Mouse (Mus musculus) layer of hippocampus, adult 9-10 months (tissue): ENCODE data around the gene Palm2.

Experiments
- DNase-seq: peaks from one replicate; pipeline ENCODE4 v3.0.0; 2022; ENCODE audit warnings: low spot score

Palm2 gene

DNA sequence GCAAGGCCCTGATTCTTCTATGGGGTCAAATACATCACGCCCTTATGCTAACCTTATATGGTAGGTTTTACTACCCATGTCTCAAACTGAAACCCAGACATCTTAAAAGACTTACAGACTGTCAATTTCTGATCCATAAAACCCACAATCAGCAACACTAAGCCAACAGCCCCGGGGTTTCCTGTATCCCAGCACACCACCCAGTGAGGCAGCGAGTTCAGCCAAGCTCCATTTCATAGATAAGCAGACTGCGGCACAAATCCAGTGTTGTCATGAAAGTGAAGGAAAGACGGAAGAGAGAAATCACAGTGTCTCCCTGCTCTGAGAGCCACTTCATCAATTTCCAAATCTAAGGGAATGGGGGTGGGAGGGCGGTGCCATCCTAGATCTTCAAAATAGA, 184.7 kb downstream of the Palm2 start:
- no peak for DNase-seq

DNA sequence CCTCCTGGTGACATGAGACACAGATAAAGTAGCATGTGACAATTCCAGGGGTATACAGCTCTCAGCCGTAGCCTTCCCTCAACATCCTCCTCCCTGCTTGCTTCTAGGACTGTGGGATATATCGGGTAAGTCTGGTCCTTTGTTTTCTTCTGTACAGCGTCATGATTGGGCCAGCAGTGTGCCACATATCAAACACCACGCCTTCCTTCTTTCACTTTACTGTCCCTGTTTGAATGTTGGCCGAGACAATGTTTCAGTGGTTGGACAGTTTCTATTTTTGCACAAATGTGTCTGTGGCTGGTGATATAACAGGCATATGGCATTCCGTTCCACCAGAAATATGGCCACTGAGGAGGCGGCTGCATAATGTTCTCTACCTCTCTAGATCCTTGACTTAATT, 188.8 kb downstream of the Palm2 start:
- DNase-seq, result no peak

GRCm38 (mm10) chr4:57624819-57625218, 190.8 kb downstream of the Palm2 start:
- no peak for DNase-seq

GRCm38 (mm10) chr4:57625306-57625705, 191.3 kb downstream of the Palm2 start:
- no peak for DNase-seq

GRCm38 (mm10) chr4:57625756-57626155, 191.7 kb downstream of the Palm2 start:
- no peak for DNase-seq

DNA sequence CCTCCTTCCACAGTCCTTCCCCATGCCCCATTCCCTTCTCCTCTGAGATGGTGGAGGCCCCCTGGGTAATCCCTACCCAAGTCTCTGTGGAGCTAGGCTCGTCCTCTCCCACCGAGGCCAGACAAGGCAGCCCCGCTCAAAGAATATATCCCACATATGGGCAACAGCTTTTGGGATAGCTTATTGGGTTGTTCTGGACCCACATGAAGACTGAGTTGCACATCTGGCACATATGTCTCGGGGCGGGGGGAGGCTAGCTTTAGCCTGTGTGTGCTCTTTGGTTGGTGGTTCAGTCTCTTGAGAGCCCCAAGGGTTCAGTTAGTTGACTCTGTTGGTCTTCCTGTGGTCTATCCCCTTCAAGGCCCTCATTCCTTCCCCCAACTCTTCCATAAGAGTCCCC, 192.9 kb downstream of the Palm2 start:
- DNase-seq, result no peak

GRCm38 (mm10) chr4:57632386-57632785, 198.3 kb downstream of the Palm2 start:
- DNase-seq, result no peak

DNA sequence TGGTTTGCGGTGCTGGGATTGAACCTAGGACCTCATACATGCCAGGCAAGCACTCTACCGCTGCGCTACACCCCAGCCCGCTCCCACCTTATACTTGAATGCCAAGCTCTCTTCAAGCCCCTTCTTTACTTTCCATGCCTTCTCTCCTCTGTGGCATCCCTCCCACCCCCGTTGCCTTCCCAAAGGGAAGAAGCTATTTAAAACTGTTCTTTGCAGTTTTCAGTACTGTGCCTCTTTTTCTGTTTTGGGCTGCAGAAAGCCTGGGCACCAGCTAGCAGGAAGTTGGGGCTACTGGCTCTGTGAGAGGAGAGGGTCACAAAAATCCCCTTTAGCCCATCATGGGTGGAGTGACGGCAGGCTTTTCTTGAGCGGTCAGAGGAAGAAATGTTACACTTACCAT, 199.0 kb downstream of the Palm2 start:
- no peak for DNase-seq

DNA sequence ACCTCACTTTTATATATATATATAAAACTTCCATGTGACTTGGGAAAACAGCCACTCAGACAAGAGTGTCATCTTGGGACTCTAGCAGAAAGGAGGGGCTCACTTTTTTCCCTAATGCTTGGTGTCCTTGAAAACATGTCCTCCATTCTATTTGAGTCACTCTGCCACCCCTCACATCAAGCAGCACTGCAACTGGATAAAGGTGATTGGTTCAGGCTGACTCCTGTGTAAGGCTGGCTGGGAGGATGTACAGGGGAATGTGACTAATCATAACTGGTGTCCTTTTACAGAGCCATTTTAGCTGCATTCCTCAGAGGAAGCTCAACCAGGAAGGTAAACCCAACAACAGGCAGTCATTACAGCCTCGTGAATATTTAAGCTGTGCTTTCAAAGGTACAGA, 200.9 kb downstream of the Palm2 start:
- DNase-seq, result no peak

- no peak for DNase-seq
These were observed 202.9 kb downstream of the Palm2 start for GRCm38 (mm10) chr4:57636782-57637482.

- no peak for DNase-seq
These were observed 203.8 kb downstream of the Palm2 start for GRCm38 (mm10) chr4:57637636-57638386.

DNA sequence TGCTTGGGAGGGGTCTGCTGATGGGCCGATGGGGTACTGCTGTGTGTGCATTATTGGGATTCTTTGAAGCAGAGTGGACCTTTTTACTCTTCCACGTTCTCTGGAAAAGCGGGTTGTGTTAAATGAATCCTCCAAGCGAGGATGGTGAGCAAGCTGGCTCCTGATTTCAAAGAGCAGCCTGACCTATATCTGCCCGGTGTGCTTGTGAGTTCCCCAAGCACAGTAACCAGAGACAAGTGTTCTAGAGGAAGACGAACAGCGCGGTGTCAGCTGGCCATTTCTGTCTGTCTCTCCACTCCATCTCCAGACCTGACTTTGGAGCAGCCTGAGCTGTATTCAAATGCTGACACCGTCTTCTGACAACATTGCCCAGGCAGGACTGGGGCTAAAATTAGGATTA, 204.9 kb downstream of the Palm2 start:
- DNase-seq, result no peak

- no peak for DNase-seq
These were observed 206.2 kb downstream of the Palm2 start for GRCm38 (mm10) chr4:57640222-57640621.

DNA sequence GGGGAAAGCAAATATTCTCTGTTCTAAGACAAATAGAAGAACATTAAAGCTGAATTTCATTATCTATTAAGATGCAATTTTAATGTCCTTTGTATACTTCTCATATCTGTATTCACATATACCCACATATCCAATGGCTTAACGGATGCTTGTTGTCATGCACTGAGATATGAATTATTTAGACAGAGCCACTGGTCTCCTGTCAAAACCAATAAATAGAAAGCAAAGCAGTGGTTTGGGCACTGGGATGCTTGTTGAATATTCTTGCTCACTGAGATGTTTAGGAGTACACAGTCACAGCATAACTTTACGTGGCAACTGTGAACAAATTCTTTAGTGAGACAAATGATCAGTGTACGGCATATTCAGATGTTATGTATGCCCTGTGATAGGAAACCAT, 206.9 kb downstream of the Palm2 start:
- no peak for DNase-seq

GRCm38 (mm10) chr4:57650994-57651393, 216.9 kb downstream of the Palm2 start:
- no peak for DNase-seq

DNA sequence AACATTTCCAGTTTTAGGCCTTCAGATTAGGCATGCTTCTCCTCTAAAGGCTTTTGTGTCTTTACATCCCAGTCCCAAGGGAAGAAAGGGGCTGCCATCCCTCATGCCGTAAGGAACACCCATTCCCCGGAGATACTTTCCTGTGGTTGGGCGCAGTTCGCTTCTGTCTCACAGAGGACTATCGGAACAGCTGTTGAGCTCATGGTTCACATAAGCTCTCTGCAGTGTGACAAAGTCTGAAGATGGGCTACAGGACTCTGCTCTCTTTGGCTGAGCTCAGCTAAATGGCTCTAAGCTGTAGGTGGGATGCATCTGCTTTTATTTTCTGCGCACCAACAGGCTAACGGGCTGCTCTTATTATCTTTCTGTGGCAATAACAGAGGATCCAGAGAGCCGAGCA, 217.5 kb downstream of the Palm2 start:
- no peak for DNase-seq

DNA sequence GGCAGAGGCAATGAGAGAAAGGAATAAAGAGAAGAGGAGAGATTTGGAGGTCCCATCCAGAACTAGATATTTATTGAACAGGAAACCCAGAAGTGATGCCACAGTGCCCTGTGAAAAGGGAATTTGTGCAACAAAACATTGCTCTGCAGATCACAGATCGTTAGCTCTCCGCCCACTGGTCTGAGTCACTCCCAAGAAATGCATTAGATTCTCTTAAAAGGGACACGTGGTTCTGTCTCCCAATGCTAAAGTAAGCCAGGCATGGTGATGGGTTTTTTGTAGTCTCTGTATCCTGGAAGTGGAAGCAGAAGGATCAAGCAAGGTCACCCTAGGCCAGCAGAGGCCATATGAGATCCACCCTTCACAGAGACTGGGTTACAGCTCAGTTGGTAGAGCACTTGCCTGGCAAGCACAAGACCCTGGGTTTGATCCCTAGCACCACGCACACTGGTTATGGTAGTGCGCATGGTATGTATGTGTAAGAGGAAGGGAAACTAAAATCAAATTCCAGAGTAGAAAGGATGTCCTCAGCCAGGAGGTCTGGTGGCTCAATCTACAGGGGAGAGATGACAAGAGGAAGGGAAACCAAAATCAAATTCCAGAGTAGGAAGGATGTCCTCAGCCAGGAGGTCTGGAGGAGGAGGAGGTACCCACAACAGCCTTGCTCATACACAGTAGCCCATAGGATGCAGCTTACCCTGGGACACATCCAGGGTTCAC, 218.3 kb downstream of the Palm2 start:
- DNase-seq, result no peak

GRCm38 (mm10) chr4:57655966-57656365, 221.9 kb downstream of the Palm2 start:
- no peak for DNase-seq

DNA sequence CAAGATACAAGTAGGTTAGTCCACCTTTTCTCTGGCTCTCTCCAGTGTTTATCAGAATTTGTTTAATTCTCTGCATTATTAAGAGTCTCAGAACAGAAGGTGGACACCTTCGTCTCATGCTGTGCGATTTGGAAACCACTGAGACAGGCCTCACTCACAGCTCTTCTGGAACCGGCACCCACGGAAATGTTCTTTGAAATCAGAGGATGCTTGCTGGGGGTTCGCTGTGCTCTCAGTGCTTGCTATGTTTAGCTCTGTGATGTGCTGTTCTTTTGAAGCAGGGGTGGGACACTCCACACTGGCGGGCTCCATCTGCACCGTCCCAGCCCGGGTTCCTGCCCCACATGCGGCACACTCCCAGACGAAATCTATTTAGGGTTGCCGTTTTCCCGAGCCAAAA, 222.3 kb downstream of the Palm2 start:
- DNase-seq, result no peak

- no peak for DNase-seq
These were observed 222.8 kb downstream of the Palm2 start for GRCm38 (mm10) chr4:57656861-57657260.

- DNase-seq, result no peak
These were observed 226.4 kb downstream of the Palm2 start for GRCm38 (mm10) chr4:57660470-57660869.

- DNase-seq, result no peak
These were observed 232.1 kb downstream of the Palm2 start for GRCm38 (mm10) chr4:57666101-57666500.

GRCm38 (mm10) chr4:57670813-57671469, 236.9 kb downstream of the Palm2 start:
- no peak for DNase-seq
